Mouse (Mus musculus) neural tube, embryonic 13.5 days (tissue): Measurements from ENCODE around the gene Gm10300. TPM values are rescaled to one million over a fixed set of nuclear protein-coding genes. Genes with fewer than 3 reads are reported as not detected.

Experiments
- polyA plus RNA-seq: library from polyadenylated mRNA; unstranded; fragments of >200 nt; fragmentation: Nextera tagmentation; extraction: Ambion mirVana; gene quantifications from 2 replicates; pipeline ENCODE4 v1.2.1, GENCODE M21; 2015

Gm10300 gene
- polyA plus RNA-seq, 1 experiment from 2014 or later = 0.20 TPM

Other genes starting within 250 kb of the Gm10300 start
- 9.9 and 10.8 TPM in 2 replicates for gene Ptpru, start 236.4 kb upstream of the Gm10300 start, polyA plus RNA-seq
- gene Mecr, start 231.2 kb upstream of the Gm10300 start, polyA plus RNA-seq = 35.6 and 36.1 TPM in 2 replicates
- 109 and 135 TPM in 2 replicates for gene Srsf4, start 201.1 kb upstream of the Gm10300 start, polyA plus RNA-seq
- gene Tmem200b, start 152.9 kb upstream of the Gm10300 start, polyA plus RNA-seq = 0.14 and 0.29 TPM in 2 replicates
- 95.5 and 113 TPM in 2 replicates for gene Epb41, start 624 bp downstream of the Gm10300 start, polyA plus RNA-seq
- gene Oprd1, start 69.8 kb downstream of the Gm10300 start, polyA plus RNA-seq = 0.77 and 0.96 TPM in 2 replicates
- gene Ythdf2, start 137.6 kb downstream of the Gm10300 start, polyA plus RNA-seq = 123 and 125 TPM in 2 replicates
- 40.8 and 44.1 TPM in 2 replicates for gene Gmeb1, start 186.9 kb downstream of the Gm10300 start, polyA plus RNA-seq
- 43.2 and 45.3 TPM in 2 replicates for gene Taf12, start 199.7 kb downstream of the Gm10300 start, polyA plus RNA-seq
- 1.1 and 1.7 TPM in 2 replicates for gene Rab42, start 228.7 kb downstream of the Gm10300 start, polyA plus RNA-seq